Mouse (Mus musculus): Measurements from ENCODE around the gene Psrc1.

The Psrc1 gene

GRCm38 (mm10) chr3:108423844-108424801 lies 40.5 kb downstream of the Psrc1 start:
- no peak for DNase-seq (ENCODE audit: low spot score)

- DNase-seq (ENCODE audit: low spot score), result no peak
These were observed 41.4 kb downstream of the Psrc1 start for GRCm38 (mm10) chr3:108424944-108425623.

- no peak for DNase-seq (ENCODE audit: low spot score)
These were observed 42.0 kb downstream of the Psrc1 start for GRCm38 (mm10) chr3:108425624-108426018.

- DNase-seq (ENCODE audit: low spot score), result no peak
These were observed 49.0 kb downstream of the Psrc1 start for GRCm38 (mm10) chr3:108432542-108433187.

- DNase-seq (ENCODE audit: low spot score), result no peak
These were observed 49.7 kb downstream of the Psrc1 start for GRCm38 (mm10) chr3:108433188-108433880.

- no peak for DNase-seq (ENCODE audit: low spot score)
These were observed 50.3 kb downstream of the Psrc1 start for GRCm38 (mm10) chr3:108433881-108434495.

- DNase-seq (ENCODE audit: low spot score), result no peak
These were observed 52.2 kb downstream of the Psrc1 start for GRCm38 (mm10) chr3:108435701-108436379.

GRCm38 (mm10) chr3:108436380-108436714 lies 52.7 kb downstream of the Psrc1 start:
- DNase-seq (ENCODE audit: low spot score), result no peak

All from layer of hippocampus, adult 9-10 months (tissue).